Comparison of ENCODE assay signal across 11 mouse cellular contexts in genomic region chr11:119285791-119286527, GRCm38 (mm10). TPM values are rescaled to one million over a fixed set of nuclear protein-coding genes. Genes with fewer than 3 reads are reported as not detected.
A peak's percentile ranks its signal among the peaks of the same experiment; 100 is the strongest.
DNase-seq lines count a peak whose midpoint lies in the region; ATAC-seq lines count a peak whose summit lies in the region.
"Had no signal": no experiment of that assay in that cellular context is flagged by ENCODE, and none has a peak within 500 bp of the region (broad histone marks: within the 10 kb centered on the region; RNA-seq: fewer than 3 reads in every experiment).

No protein-coding gene starts in this region.

- peak overlapping the region; percentile 8; the same call in 1 of the 2 replicates for H3K27ac ChIP-seq in hindbrain, embryonic 13.5 days
- H3K27ac ChIP-seq in hindbrain, embryonic 12.5 days: no peak overlapping the region

- no peak overlapping the region for H3K4me3 ChIP-seq in hindbrain, embryonic 13.5 days
- H3K4me3 ChIP-seq in hindbrain, embryonic 12.5 days: no peak overlapping the region
- H3K4me3 ChIP-seq: megakaryocyte, embryonic 14.5 days had no signal

- no peaks in the 10 kb centered on the region for H3K9me3 ChIP-seq in hindbrain, embryonic 13.5 days
- H3K9me3 ChIP-seq in hindbrain, embryonic 12.5 days (replicated peaks): no peaks in the 10 kb centered on the region
- H3K9me3 ChIP-seq: megakaryocyte, embryonic 14.5 days had no signal

- WGBS in hindbrain, embryonic 13.5 days: 76% methylated on average over 9 of the region's 9 CpGs
- 76% methylated on average over 9 of the region's 9 CpGs for WGBS in hindbrain, embryonic 12.5 days

- H3K36me3 ChIP-seq in hindbrain, embryonic 13.5 days: peaks cover 94% of the 10 kb centered on the region
- H3K36me3 ChIP-seq in hindbrain, embryonic 12.5 days: peaks cover 77% of the 10 kb centered on the region

- no peaks in the 10 kb centered on the region for H3K27me3 ChIP-seq in hindbrain, embryonic 13.5 days
- no peaks in the 10 kb centered on the region for H3K27me3 ChIP-seq in hindbrain, embryonic 12.5 days

- H3K9ac ChIP-seq in hindbrain, embryonic 13.5 days: no peak overlapping the region
- no peak overlapping the region for H3K9ac ChIP-seq in hindbrain, embryonic 12.5 days

- no peaks in the 10 kb centered on the region for H3K4me1 ChIP-seq in hindbrain, embryonic 13.5 days (replicated peaks)
- H3K4me1 ChIP-seq in hindbrain, embryonic 12.5 days: no peaks in the 10 kb centered on the region

- H3K4me2 ChIP-seq in hindbrain, embryonic 13.5 days: no peak overlapping the region
- H3K4me2 ChIP-seq in hindbrain, embryonic 12.5 days (replicated peaks): no peak overlapping the region

- ATAC-seq in hindbrain, embryonic 13.5 days (ENCODE audit: low FRiP score): no peak
- ATAC-seq in hindbrain, embryonic 12.5 days (ENCODE audit: low FRiP score): no peak

- peak; percentile 49 for DNase-seq in adrenal gland, postnatal 14 days
- DNase-seq in adrenal gland, adult 18-20 months (ENCODE audit: low spot score in 2 of 2): no peak
- DNase-seq in cerebellum, postnatal 25 days: peak; percentile 55 to 72
- peak; percentile 75 to 82 for DNase-seq in lung, adult 18-20 months
- no peak for DNase-seq in spleen, postnatal 10 days (ENCODE audit: low spot score in 2 of 2)
- DNase-seq in thymus, postnatal 0 days (ENCODE audit: low spot score): no peak
- DNase-seq: B cell, adult 2 months; spleen, adult 18-20 months had no signal

RNA-seq across cellular contexts. Expression of gene Eif4a3, which starts 13.9 kb away (rescaled TPM):
- total RNA-seq in adrenal gland, postnatal 14 days (2021): 129 and 132 TPM in 2 replicates
- 100 to 1,000 TPM; 130 to 134 TPM for total RNA-seq in adrenal gland, adult 18-20 months (2021)
- polyA plus RNA-seq in hindbrain, embryonic 13.5 days (2015; fragmentation: Nextera tagmentation; extraction: Ambion mirVana): 266 and 296 TPM in 2 replicates
- 291 and 294 TPM in 2 replicates for polyA plus RNA-seq in hindbrain, embryonic 12.5 days (2016; fragmentation: Nextera tagmentation; extraction: Ambion mirVana)
- polyA plus RNA-seq in thymus, postnatal 0 days (2015; fragmentation: Nextera tagmentation; extraction: Ambion mirVana): 417 and 424 TPM in 2 replicates

RNA-seq across cellular contexts. Expression of gene Gaa, which starts 18.3 kb away (rescaled TPM):
- 78.3 and 81.3 TPM in 2 replicates for total RNA-seq in adrenal gland, postnatal 14 days (2021)
- 100 to 1,000 TPM; 106 to 107 TPM for total RNA-seq in adrenal gland, adult 18-20 months (2021)
- polyA plus RNA-seq in hindbrain, embryonic 13.5 days (2015; fragmentation: Nextera tagmentation; extraction: Ambion mirVana): 59.6 and 62.3 TPM in 2 replicates
- polyA plus RNA-seq in hindbrain, embryonic 12.5 days (2016; fragmentation: Nextera tagmentation; extraction: Ambion mirVana): 49.3 and 52.4 TPM in 2 replicates
- polyA plus RNA-seq in thymus, postnatal 0 days (2015; fragmentation: Nextera tagmentation; extraction: Ambion mirVana): 25.6 and 29.6 TPM in 2 replicates

RNA-seq across cellular contexts. Expression of gene Card14, which starts 21.6 kb away (rescaled TPM):
- total RNA-seq in adrenal gland, postnatal 14 days (2021): 0.30 and 0.38 TPM in 2 replicates
- under 1 TPM in 1 of 2 experiments, not detected in 1; 0.19 TPM for total RNA-seq in adrenal gland, adult 18-20 months (2021)
- 0.06 and 0.09 TPM in 2 replicates for polyA plus RNA-seq in hindbrain, embryonic 13.5 days (2015; fragmentation: Nextera tagmentation; extraction: Ambion mirVana)
- polyA plus RNA-seq in hindbrain, embryonic 12.5 days (2016; fragmentation: Nextera tagmentation; extraction: Ambion mirVana): 0.07 and 0.27 TPM in 2 replicates
- polyA plus RNA-seq in thymus, postnatal 0 days (2015; fragmentation: Nextera tagmentation; extraction: Ambion mirVana): 0.14 and 0.17 TPM in 2 replicates

RNA-seq across cellular contexts. Expression of gene Ccdc40, which starts 57.6 kb away (rescaled TPM):
- 0.44 and 0.45 TPM in 2 replicates for total RNA-seq in adrenal gland, postnatal 14 days (2021)
- total RNA-seq in adrenal gland, adult 18-20 months (2021): 1 to 10 TPM; 1.2 to 1.3 TPM
- polyA plus RNA-seq in hindbrain, embryonic 13.5 days (2015; fragmentation: Nextera tagmentation; extraction: Ambion mirVana): 14.6 and 18.0 TPM in 2 replicates
- polyA plus RNA-seq in hindbrain, embryonic 12.5 days (2016; fragmentation: Nextera tagmentation; extraction: Ambion mirVana): 19.1 and 20.5 TPM in 2 replicates
- 4.6 and 5.3 TPM in 2 replicates for polyA plus RNA-seq in thymus, postnatal 0 days (2015; fragmentation: Nextera tagmentation; extraction: Ambion mirVana)

RNA-seq across cellular contexts. Expression of gene Tbc1d16, which starts 57.7 kb away (rescaled TPM):
- total RNA-seq in adrenal gland, postnatal 14 days (2021): 18.1 and 18.7 TPM in 2 replicates
- total RNA-seq in adrenal gland, adult 18-20 months (2021): 10 to 100 TPM; 17.7 to 30.8 TPM
- polyA plus RNA-seq in hindbrain, embryonic 13.5 days (2015; fragmentation: Nextera tagmentation; extraction: Ambion mirVana): 57.4 and 61.1 TPM in 2 replicates
- polyA plus RNA-seq in hindbrain, embryonic 12.5 days (2016; fragmentation: Nextera tagmentation; extraction: Ambion mirVana): 34.7 and 36.7 TPM in 2 replicates
- polyA plus RNA-seq in thymus, postnatal 0 days (2015; fragmentation: Nextera tagmentation; extraction: Ambion mirVana): 5.3 and 5.9 TPM in 2 replicates

Comparison
In these comparisons a context has a peak if more than half of its experiments do, and no peak if none do; other contexts are left out.
1. DNase-seq: peak in adrenal gland, postnatal 14 days (single experiment), cerebellum, postnatal 25 days (2 of 2) and lung, adult 18-20 months (2 of 2); none in adrenal gland, adult 18-20 months (0 of 2), spleen, postnatal 10 days (0 of 2) and thymus, postnatal 0 days (single experiment).